Mouse (Mus musculus) left cerebral cortex, adult 18-20 months (tissue): ENCODE data around the gene Gm45208. TPM values are rescaled to one million over a fixed set of nuclear protein-coding genes. Genes with fewer than 3 reads are reported as not detected.

ENCODE experiments used
- DNase-seq, 2 experiments: peaks; one replicate each; pipeline ENCODE4 v3.0.0; 2021 to 2022; ENCODE audit warnings: low spot score in 2 of 2, mixed read lengths in 1 of 2
- total RNA-seq, 2 experiments: library from RNA; stranded (reverse); gene quantifications; 2 replicates each; pipeline ENCODE4 v1.2.3; 2021

The Gm45208 gene
- total RNA-seq, 2 experiments from 2014 or later: 1.6 TPM; not detected in 1

- no peak for DNase-seq
These were observed 47.4 kb downstream of the Gm45208 start for GRCm38 (mm10) chrX:7769302-7770017.

- no peak for DNase-seq
These were observed 50.7 kb downstream of the Gm45208 start for GRCm38 (mm10) chrX:7772766-7773165.

GRCm38 (mm10) chrX:7775501-7776205 lies 53.6 kb downstream of the Gm45208 start:
- DNase-seq: no peak

- peak; percentile 48 to 61 for DNase-seq
These were observed 54.5 kb downstream of the Gm45208 start for GRCm38 (mm10) chrX:7776329-7777082.

- no peak for DNase-seq
These were observed 56.6 kb downstream of the Gm45208 start for GRCm38 (mm10) chrX:7778450-7779244.

GRCm38 (mm10) chrX:7779294-7779693 lies 57.2 kb downstream of the Gm45208 start:
- DNase-seq: no peak

Other genes starting within 250 kb of the Gm45208 start
- not detected for gene Foxp3, start 148.6 kb upstream of the Gm45208 start, total RNA-seq
- gene Ppp1r3f, start 148.0 kb upstream of the Gm45208 start, total RNA-seq: 10 to 100 TPM; 20.3 to 29.1 TPM
- gene Ccdc22, start 116.7 kb upstream of the Gm45208 start, total RNA-seq: 10 to 100 TPM; 29.0 to 34.2 TPM
- gene Cacna1f, start 115.2 kb upstream of the Gm45208 start, total RNA-seq: under 1 TPM in 1 of 2 experiments, not detected in 1; 0.33 TPM
- gene Syp, start 83.8 kb upstream of the Gm45208 start, total RNA-seq: 1,000 to 10,000 TPM; 1,889 to 1,992 TPM
- gene Prickle3, start 65.0 kb upstream of the Gm45208 start, total RNA-seq: 1 to 10 TPM; 1.9 to 2.5 TPM
- gene Plp2, start 50.9 kb upstream of the Gm45208 start, total RNA-seq: 10 to 100 TPM in 1 of 2 experiments, 1 to 10 TPM in 1; 8.8 to 11.1 TPM
- gene Magix, start 41.0 kb upstream of the Gm45208 start, total RNA-seq: under 1 TPM; 0.19 to 0.44 TPM
- gene Gpkow, start 25.1 kb upstream of the Gm45208 start, total RNA-seq: 10 to 100 TPM; 33.8 to 34.2 TPM
- 10 to 100 TPM; 55.8 to 56.1 TPM for gene Wdr45, start 7.9 kb upstream of the Gm45208 start, total RNA-seq
- 10 to 100 TPM; 96.0 to 98.1 TPM for gene Praf2, start 6.2 kb downstream of the Gm45208 start, total RNA-seq
- 10 to 100 TPM; 26.7 to 29.7 TPM for gene Ccdc120, start 28.7 kb downstream of the Gm45208 start, total RNA-seq
- gene Tfe3, start 40.3 kb downstream of the Gm45208 start, total RNA-seq: 10 to 100 TPM; 34.2 to 35.2 TPM
- gene Gripap1, start 67.5 kb downstream of the Gm45208 start, total RNA-seq: 100 to 1,000 TPM in 1 of 2 experiments, 10 to 100 TPM in 1; 99.1 to 103 TPM
- 1 to 10 TPM; 8.4 to 9.6 TPM for gene Kcnd1, start 100.0 kb downstream of the Gm45208 start, total RNA-seq
- gene Otud5, start 119.1 kb downstream of the Gm45208 start, total RNA-seq: 10 to 100 TPM; 81.4 to 83.2 TPM
- gene Pim2, start 156.0 kb downstream of the Gm45208 start, total RNA-seq: 10 to 100 TPM; 49.5 to 52.9 TPM
- 10 to 100 TPM; 34.5 to 38.2 TPM for gene Slc35a2, start 161.8 kb downstream of the Gm45208 start, total RNA-seq
- 10 to 100 TPM; 91.8 to 98.4 TPM for gene Pqbp1, start 177.0 kb downstream of the Gm45208 start, total RNA-seq
- 10 to 100 TPM; 22.8 to 27.1 TPM for gene Timm17b, start 177.1 kb downstream of the Gm45208 start, total RNA-seq
- gene Gm10491, start 185.6 kb downstream of the Gm45208 start, total RNA-seq: not detected
- gene Gm10490, start 187.3 kb downstream of the Gm45208 start, total RNA-seq: not detected
- gene Pcsk1n, start 197.6 kb downstream of the Gm45208 start, total RNA-seq: 100 to 1,000 TPM; 480 to 519 TPM
- not detected for gene Eras, start 206.4 kb downstream of the Gm45208 start, total RNA-seq
- gene Hdac6, start 225.6 kb downstream of the Gm45208 start, total RNA-seq: 10 to 100 TPM; 47.5 to 48.4 TPM